Mouse (Mus musculus) c-Kit-positive CD71-positive TER-119-positive erythroid progenitor cells, embryonic 14.5 days (primary cell): ENCODE results near the gene Prodh2.
"Not testable (repeated sequence)": the region's sequence is repeated elsewhere in the genome, so short reads cannot be mapped to it uniquely, and the experiment has no call there.

Source experiments
- DNase-seq: peaks from one replicate; pipeline ENCODE4 v3.0.0-alpha.2; 2013; ENCODE audit warnings: low spot score

The Prodh2 gene

GRCm38 (mm10) chr7:30490251-30490956 lies 3.0 kb upstream of the Prodh2 start:
- peak; percentile 62 for DNase-seq

GRCm38 (mm10) chr7:30490957-30491307 lies 2.5 kb upstream of the Prodh2 start:
- no peak for DNase-seq

- DNase-seq, result peak; percentile 62
These were observed 657 bp upstream of the Prodh2 start for GRCm38 (mm10) chr7:30492765-30493164.

- DNase-seq, result not testable (repeated sequence)
These were observed 2.2 kb downstream of the Prodh2 start for GRCm38 (mm10) chr7:30495506-30496042.

GRCm38 (mm10) chr7:30501159-30501558 lies 7.7 kb downstream of the Prodh2 start:
- DNase-seq, result not testable (repeated sequence)

- DNase-seq, result no peak
These were observed 14.6 kb downstream of the Prodh2 start for GRCm38 (mm10) chr7:30508061-30508460.

GRCm38 (mm10) chr7:30515003-30515760 lies 21.8 kb downstream of the Prodh2 start:
- no peak for DNase-seq

GRCm38 (mm10) chr7:30518325-30518724 lies 24.9 kb downstream of the Prodh2 start:
- no peak for DNase-seq

GRCm38 (mm10) chr7:30520396-30520795 lies 27.0 kb downstream of the Prodh2 start:
- no peak for DNase-seq

- no peak for DNase-seq
These were observed 27.4 kb downstream of the Prodh2 start for GRCm38 (mm10) chr7:30520856-30521255.

- DNase-seq, result no peak
These were observed 29.4 kb downstream of the Prodh2 start for GRCm38 (mm10) chr7:30522871-30523270.

GRCm38 (mm10) chr7:30524487-30524886 lies 31.1 kb downstream of the Prodh2 start:
- DNase-seq, result no peak

GRCm38 (mm10) chr7:30525954-30526353 lies 32.5 kb downstream of the Prodh2 start:
- no peak for DNase-seq

GRCm38 (mm10) chr7:30526399-30526798 lies 33.0 kb downstream of the Prodh2 start:
- no peak for DNase-seq

- no peak for DNase-seq
These were observed 33.6 kb downstream of the Prodh2 start for GRCm38 (mm10) chr7:30526981-30527380.

- DNase-seq, result no peak
These were observed 37.9 kb downstream of the Prodh2 start for GRCm38 (mm10) chr7:30531291-30531815.

GRCm38 (mm10) chr7:30532931-30533330 lies 39.5 kb downstream of the Prodh2 start:
- no peak for DNase-seq

GRCm38 (mm10) chr7:30533941-30534632 lies 40.7 kb downstream of the Prodh2 start:
- no peak for DNase-seq

GRCm38 (mm10) chr7:30534633-30535577 lies 41.5 kb downstream of the Prodh2 start, which contains the start of gene Arhgap33:
Arhgap33 (minus strand) TSS chr7:30535060.
- DNase-seq, result peak; percentile 99

GRCm38 (mm10) chr7:30540572-30540971 lies 47.1 kb downstream of the Prodh2 start:
- DNase-seq, result no peak

- DNase-seq, result no peak
These were observed 50.9 kb downstream of the Prodh2 start for GRCm38 (mm10) chr7:30544327-30544726.
